Mouse (Mus musculus) liver, adult 2 months (tissue): ENCODE measurements around the gene 3110070M22Rik. TPM values are rescaled to one million over a fixed set of nuclear protein-coding genes. Genes with fewer than 3 reads are reported as not detected.
A peak's percentile ranks its signal among the peaks of the same experiment; 100 is the strongest.
"Not testable (repeated sequence)": the region's sequence is repeated elsewhere in the genome, so short reads cannot be mapped to it uniquely, and the experiment has no call there.

Experiments used
- DNase-seq: peaks from one replicate; pipeline ENCODE4 v3.0.0-alpha.2; 2011; ENCODE audit warnings: low read depth, low spot score; ENCODE audit errors: extremely low read depth
- H3K27ac ChIP-seq: fragments of 200-500 bp; replicated peaks from 2 replicates; pipeline ENCODE4 v1.5.1; 2012; ENCODE audit warnings: low read depth, mild to moderate bottlenecking, control low read depth, inconsistent platforms, low read length; ENCODE audit not compliant: insufficient read depth
- H3K27me3 ChIP-seq: fragments of 200-500 bp; 2 replicates; pipeline ENCODE4 v1.6.1; 2012; ENCODE audit warnings: mild to moderate bottlenecking, moderate library complexity, low read length, inconsistent platforms; ENCODE audit not compliant: control insufficient read depth, insufficient read depth
- H3K36me3 ChIP-seq: fragments of 200-500 bp; 2 replicates; pipeline ENCODE4 v1.6.1; 2012; ENCODE audit warnings: low read length, inconsistent platforms; ENCODE audit not compliant: control insufficient read depth, insufficient read depth
- H3K4me1 ChIP-seq: fragments of 200-500 bp; 2 replicates; pipeline ENCODE4 v1.6.1; 2011; ENCODE audit warnings: low read length; ENCODE audit not compliant: control insufficient read depth, insufficient read depth
- H3K4me3 ChIP-seq: fragments of 200-500 bp; 2 replicates; pipeline ENCODE4 v1.5.1; 2011; ENCODE audit warnings: low read depth, mild to moderate bottlenecking, control low read depth, low read length, moderate library complexity; ENCODE audit not compliant: insufficient read depth
- H3K79me2 ChIP-seq: fragments of 200-500 bp; 2 replicates; pipeline ENCODE4 v1.6.1; 2012; ENCODE audit warnings: inconsistent platforms, mild to moderate bottlenecking, low read length, moderate library complexity; ENCODE audit not compliant: control insufficient read depth, insufficient read depth
- H3K9ac ChIP-seq: fragments of 200-500 bp; 2 replicates; pipeline ENCODE4 v1.6.1; 2012; ENCODE audit warnings: low read depth, mild to moderate bottlenecking, control low read depth, inconsistent platforms, low read length
- CTCF ChIP-seq: fragments of 200-500 bp; IDR thresholded peaks from 2 replicates; pipeline ENCODE4 v1.5.1; 2011; ENCODE audit warnings: low read depth, low read length, control low read depth
- POLR2A ChIP-seq: fragments of 200-500 bp; IDR thresholded peaks from 2 replicates; pipeline ENCODE4 v1.6.1; 2011; ENCODE audit warnings: low read length, control low read depth; ENCODE audit not compliant: insufficient read depth; ENCODE audit errors: extremely low read depth
- WGBS: fragments of 180-500 bp; shearing (Covaris S2); methylation state at CpG from one replicate; pipeline ENCODE4 v1.1.7; 2018; 5-methylcytosine and 5-hydroxymethylcytosine counted together
- polyA plus RNA-seq: library from polyadenylated mRNA; depleted of rRNA; stranded (reverse); fragments of >200 nt; gene quantifications from 2 replicates; pipeline ENCODE4 v1.2.3, GENCODE M21; 2012; rRNA removed
- total RNA-seq: library from RNA; depleted of rRNA; stranded (reverse); fragments of >200 nt; gene quantifications from 2 replicates; pipeline ENCODE4 v1.2.3, GENCODE M21; 2014; rRNA removed

3110070M22Rik gene
- total RNA-seq (0.40 and 1.5 TPM in 2 replicates), polyA plus RNA-seq (0.16 and 1.1 TPM in 2 replicates)

DNA sequence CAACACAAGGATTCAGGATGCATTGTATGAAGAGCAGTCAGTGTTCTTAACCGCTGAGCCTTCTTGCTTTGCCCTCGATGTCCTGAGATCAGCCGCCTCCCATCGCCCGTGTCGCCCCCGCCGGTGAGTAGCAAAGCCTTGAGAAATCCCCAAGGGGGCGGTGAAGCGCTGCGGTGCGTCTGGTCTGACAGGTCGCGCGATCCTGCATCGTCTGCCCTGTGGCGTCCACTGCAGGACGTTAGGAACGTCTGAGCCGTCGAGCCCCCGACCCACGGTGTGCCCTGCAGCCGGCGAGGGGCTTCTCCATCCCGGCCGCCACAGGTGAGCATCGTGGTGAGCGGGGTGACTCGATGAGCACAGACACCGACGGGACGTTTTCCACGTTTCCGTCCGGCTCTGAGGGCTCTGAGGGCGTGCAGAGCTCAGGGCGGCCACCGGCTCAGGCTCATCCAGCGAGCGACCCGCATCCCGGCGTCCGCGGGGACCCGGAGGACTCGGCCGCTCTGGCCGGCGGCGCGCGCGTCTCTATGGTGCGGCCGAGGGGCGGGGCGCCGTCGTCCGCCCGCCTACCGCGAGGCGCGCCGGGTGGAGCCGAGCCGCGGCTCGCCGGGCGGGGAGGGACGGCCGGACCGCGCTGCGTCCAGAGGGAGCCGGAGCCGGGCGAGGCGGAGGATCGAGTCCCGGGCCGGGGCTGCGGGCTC, at the start of gene 3110070M22Rik, which contains the start of gene Tmem267:
Gene 3110070M22Rik (minus strand): TSS at position 504 of the 701 bp plus-strand sequence.
Gene Tmem267 (plus strand): TSS at position 160 of the 701 bp plus-strand sequence.
- TF ChIP-seq POLR2A (no peak), CTCF (peak; percentile 57)
- peak within 1 kb of the TSS; percentile 86; the same call in 1 of the 2 replicates for H3K9ac ChIP-seq

DNA sequence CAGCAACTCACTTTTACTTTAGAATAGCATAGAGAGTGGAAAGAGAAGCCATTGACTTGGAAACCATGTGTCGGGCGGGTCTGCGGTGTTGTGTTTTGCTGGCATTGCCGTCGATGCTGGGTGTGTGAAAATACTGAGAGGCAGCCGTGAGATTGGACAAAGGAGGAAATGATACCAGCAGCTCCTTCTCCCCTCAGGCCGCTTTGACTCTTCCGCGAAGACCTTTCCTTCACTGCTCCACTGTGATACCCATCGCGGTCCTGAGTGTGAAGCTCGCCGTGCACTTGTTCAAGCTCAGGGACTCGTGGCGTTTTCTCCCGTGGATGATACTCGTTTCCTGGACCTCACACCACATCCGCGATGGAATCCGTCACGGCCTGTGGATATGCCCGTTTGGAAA, 6.8 kb upstream of the 3110070M22Rik start:
- not testable (repeated sequence) for H3K27ac ChIP-seq, H3K4me1 ChIP-seq, H3K79me2 ChIP-seq, H3K36me3 ChIP-seq, DNase-seq, H3K9ac ChIP-seq, H3K4me3 ChIP-seq, H3K27me3 ChIP-seq
- WGBS = 93% methylated on average over 13 of the region's 22 CpGs

More for the DNA sequence above, at the start of gene 3110070M22Rik, which contains the start of gene Tmem267:
- no peak within 1 kb of the TSS; the same call in 1 of the 2 replicates for H3K4me3 ChIP-seq
- H3K36me3 ChIP-seq = peaks cover 27% of the 10 kb centered on the region
- no peaks in the 10 kb centered on the region for H3K27me3 ChIP-seq
- H3K4me1 ChIP-seq = no peaks in the 10 kb centered on the region
- no peaks in the 10 kb centered on the region for H3K79me2 ChIP-seq
- peak within 1 kb of the TSS; percentile 49 for H3K27ac ChIP-seq
- WGBS = 76% methylated on average over 87 of the region's 87 CpGs
- DNase-seq = peak; percentile 32

DNA sequence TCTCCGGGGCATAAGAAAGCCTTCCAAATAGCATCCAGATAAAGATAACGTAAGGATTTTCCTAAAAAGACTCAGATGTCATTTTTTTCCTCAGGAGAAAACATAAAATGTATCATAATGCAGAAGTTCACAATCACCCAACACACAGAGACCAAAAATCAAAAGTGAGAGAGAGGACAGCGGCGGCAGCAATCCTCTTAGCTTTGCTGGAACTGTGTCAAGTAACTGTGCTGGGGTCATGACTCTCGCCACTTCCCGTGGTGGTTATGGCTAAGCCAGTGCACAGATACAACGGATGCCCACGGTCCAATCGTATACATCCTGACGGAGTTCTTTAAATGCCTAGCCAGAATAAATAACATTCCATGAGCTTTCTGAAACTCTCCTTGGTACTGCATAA, 3.9 kb upstream of the 3110070M22Rik start:
- H3K79me2 ChIP-seq, H3K27ac ChIP-seq, H3K4me1 ChIP-seq, DNase-seq, H3K4me3 ChIP-seq, H3K27me3 ChIP-seq, H3K9ac ChIP-seq, H3K36me3 ChIP-seq: not testable (repeated sequence)
- whole genome bisulfite sequencing = 90% methylated on average over 10 of the region's 10 CpGs

DNA sequence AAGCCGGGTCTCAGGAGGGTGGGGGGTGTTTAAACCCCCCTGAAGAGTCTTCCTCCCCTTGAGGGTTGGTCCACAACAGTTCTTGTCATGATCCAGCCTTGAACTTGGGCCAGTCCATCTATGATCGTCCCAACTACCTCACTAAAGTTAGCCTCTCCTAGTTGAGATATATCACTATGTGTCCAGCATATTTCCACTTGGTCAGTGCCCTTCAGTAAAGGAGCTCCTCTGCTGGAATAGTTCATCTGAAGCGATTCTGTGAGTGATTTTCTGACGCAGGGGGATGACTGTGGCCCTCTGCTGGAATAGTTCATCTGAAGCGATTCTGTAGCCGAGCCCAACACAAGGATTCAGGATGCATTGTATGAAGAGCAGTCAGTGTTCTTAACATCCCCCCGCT, 829 bp downstream of the 3110070M22Rik start:
- H3K9ac ChIP-seq = no peak overlapping the region
- H3K4me1 ChIP-seq = no peaks in the 10 kb centered on the region
- peaks cover 31% of the 10 kb centered on the region for H3K36me3 ChIP-seq
- no peaks in the 10 kb centered on the region for H3K27me3 ChIP-seq
- no peaks in the 10 kb centered on the region for H3K79me2 ChIP-seq
- 47% methylated on average over 7 of the region's 7 CpGs for WGBS
- no peak overlapping the region for H3K27ac ChIP-seq
- TF ChIP-seq POLR2A (no peak), CTCF (no peak)
- no peak for DNase-seq
- no peak overlapping the region for H3K4me3 ChIP-seq

DNA sequence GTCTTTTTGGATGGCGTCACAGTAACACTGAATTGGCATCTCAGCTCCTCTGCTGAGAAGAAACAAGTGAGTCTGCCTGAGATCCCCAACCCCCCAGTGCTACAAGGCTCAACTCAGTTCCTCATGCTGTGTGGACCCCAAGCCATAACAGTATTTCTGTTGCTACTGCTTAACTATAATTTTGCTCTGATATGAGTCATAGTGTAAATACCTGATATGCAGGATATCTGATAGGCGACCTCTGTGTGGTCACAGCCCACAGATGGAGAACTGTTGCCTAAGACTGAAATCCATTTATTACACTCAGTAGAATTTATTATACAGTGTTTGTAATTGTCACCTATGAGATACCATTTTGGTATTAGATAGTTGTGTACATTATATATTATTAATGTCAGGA, 10.4 kb downstream of the 3110070M22Rik start:
- no peak for TF ChIP-seq POLR2A
- no peak for TF ChIP-seq CTCF
- Histone ChIP-seq H3K9ac (no peak overlapping the region), H3K27ac (no peak overlapping the region), H3K79me2 (no peaks in the 10 kb centered on the region), H3K4me1 (no peaks in the 10 kb centered on the region), H3K4me3 (no peak overlapping the region), H3K36me3 (peaks cover 64% of the 10 kb centered on the region), H3K27me3 (no peaks in the 10 kb centered on the region)
- no peak for DNase-seq
- WGBS = 83% methylated on average over 2 of the region's 2 CpGs

DNA sequence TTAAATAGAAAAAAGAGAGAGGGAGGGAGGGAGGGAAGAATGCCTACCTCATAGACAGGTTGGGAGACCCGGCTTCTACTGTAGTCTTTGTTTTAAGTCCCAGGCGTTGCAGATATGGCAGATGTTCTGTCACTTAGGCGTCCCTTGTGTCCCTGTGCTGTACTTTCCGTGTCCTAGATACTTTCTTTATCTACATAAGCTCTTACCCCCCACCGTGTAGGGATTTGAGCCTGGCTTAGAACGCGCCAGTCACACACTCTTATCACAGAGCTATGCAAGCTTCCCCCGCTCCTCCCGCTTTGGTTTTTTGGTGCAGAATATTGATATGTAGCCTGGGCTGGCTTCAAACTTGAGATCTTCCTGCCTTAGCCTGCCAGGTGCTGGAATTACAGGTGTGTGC, 11.6 kb downstream of the 3110070M22Rik start:
- 93% methylated on average over 9 of the region's 9 CpGs for WGBS
- H3K27me3 ChIP-seq = no peaks in the 10 kb centered on the region
- no peak overlapping the region for H3K27ac ChIP-seq
- H3K9ac ChIP-seq = no peak overlapping the region
- H3K79me2 ChIP-seq = no peaks in the 10 kb centered on the region
- TF ChIP-seq POLR2A = no peak
- TF ChIP-seq CTCF = no peak
- no peak overlapping the region for H3K4me3 ChIP-seq
- no peaks in the 10 kb centered on the region for H3K4me1 ChIP-seq
- peaks cover 66% of the 10 kb centered on the region for H3K36me3 ChIP-seq
- no peak for DNase-seq
